Mouse (Mus musculus): ENCODE measurements around the gene Sdr9c7. TPM values are rescaled to one million over a fixed set of nuclear protein-coding genes. Genes with fewer than 3 reads are reported as not detected.
A peak's percentile ranks its signal among the peaks of the same experiment; 100 is the strongest.

Gene Sdr9c7
- polyA plus RNA-seq, 1 experiment from 2014 or later: not detected

DNA sequence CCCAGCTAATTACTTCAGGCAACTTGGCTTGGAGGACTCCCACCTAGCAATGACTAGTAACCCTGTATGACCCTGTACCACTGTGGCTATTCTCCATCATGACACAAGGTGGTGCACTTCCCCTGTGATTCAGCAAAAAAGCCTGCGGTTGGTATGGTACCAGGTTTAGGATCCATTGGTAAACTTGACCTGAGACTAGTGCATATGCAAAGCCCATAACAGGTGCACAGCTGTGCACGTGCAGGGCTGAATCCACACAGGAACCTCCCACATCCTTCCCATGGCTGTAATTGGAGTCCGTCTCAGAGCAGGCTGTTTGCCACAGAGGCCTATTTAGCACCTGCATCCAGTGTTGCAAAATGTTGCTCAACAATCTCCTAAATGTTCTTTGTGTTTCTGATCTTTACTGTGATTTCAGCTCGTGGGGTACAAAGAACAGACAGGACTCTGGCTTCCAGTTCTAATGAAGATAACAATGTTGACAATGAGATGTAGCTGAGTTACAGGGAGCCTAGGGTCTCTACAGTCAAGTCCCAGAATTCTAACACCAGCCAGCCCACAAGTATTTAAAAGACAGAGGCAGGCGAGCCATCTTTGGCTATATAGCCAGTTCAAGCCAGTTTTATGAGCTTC lies 47.2 kb downstream of the Sdr9c7 start:
- Histone ChIP-seq H3K9me3 (replicated peaks) (no peaks in the 10 kb centered on the region), H3K27me3 (replicated peaks) (0 out of 2 replicates have a peak, but pooled peaks cover under 1% of the 10 kb centered on the region), H3K9ac (no peak overlapping the region), H3K4me1 (no peaks in the 10 kb centered on the region), H3K36me3 (no peaks in the 10 kb centered on the region), H3K27ac (no peak overlapping the region), H3K4me3 (no peak overlapping the region), H3K4me2 (no peak overlapping the region)
- ATAC-seq: peak; percentile 55
- WGBS (ENCODE audit: insufficient replicate concordance): 35% methylated on average over 5 of the region's 5 CpGs

DNA sequence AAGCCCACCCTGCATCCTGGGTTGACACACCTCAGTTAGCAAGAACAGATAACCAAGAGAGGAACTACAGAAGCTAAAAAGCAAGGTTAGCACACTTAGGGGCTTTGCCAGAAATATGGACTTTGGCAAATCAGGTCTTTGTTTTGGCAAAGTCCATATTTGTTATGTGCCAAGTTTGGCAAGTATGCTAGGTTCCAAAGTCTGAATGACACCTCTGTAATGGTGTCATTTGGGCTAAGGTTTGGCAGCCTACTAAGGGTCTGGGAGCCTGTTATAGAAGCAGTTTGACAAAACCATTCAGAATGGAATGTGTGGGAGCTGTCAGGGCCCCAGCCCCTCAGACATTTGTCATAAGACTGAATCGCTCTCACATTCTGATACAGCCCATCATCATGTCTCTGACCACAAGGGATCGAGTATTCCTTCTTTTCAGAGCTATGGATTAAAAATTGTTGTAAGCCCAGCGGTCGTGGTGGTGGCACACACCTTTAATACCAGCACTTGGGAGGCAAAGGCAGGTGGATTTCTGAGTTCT lies 51.3 kb downstream of the Sdr9c7 start:
- Histone ChIP-seq H3K9ac (0 out of 2 replicates have a peak overlapping the region, but pooled peaks have one; percentile 27), H3K27ac (no peak overlapping the region), H3K27me3 (replicated peaks) (0 out of 2 replicates have a peak, but pooled peaks cover 4% of the 10 kb centered on the region), H3K36me3 (no peaks in the 10 kb centered on the region), H3K4me3 (no peak overlapping the region), H3K4me2 (no peak overlapping the region), H3K4me1 (no peaks in the 10 kb centered on the region), H3K9me3 (replicated peaks) (no peaks in the 10 kb centered on the region)
- no peak for ATAC-seq
- 58% methylated on average over 4 of the region's 4 CpGs for WGBS (ENCODE audit: insufficient replicate concordance)

DNA sequence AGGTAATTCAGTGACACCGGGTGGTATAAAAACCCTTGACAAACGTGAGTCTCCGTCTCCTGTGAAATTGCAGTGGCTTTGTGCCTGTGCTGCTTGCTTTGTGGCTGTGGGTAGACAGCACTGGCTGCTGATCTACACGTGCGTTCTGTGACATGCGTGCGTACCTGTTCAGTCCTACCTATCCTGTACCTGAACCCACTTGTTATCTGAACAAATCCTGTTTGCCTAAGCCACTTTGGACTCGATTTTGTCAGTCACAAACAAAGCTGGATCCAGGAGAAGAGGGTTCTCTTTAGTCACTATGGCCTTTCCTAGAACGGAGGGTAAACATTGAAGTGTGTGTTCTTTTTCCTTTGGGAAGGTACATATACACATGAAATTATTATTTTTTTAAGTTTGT lies 53.1 kb downstream of the Sdr9c7 start:
- 69% methylated on average over 9 of the region's 9 CpGs for WGBS (ENCODE audit: insufficient replicate concordance)
- H3K9ac ChIP-seq: no peak overlapping the region
- H3K27me3 ChIP-seq (replicated peaks): 0 out of 2 replicates have a peak, but pooled peaks cover 4% of the 10 kb centered on the region
- no peak for ATAC-seq
- H3K4me3 ChIP-seq: no peak overlapping the region
- H3K36me3 ChIP-seq: no peaks in the 10 kb centered on the region
- H3K4me1 ChIP-seq: no peaks in the 10 kb centered on the region
- H3K9me3 ChIP-seq (replicated peaks): no peaks in the 10 kb centered on the region
- H3K4me2 ChIP-seq: no peak overlapping the region
- H3K27ac ChIP-seq: no peak overlapping the region

DNA sequence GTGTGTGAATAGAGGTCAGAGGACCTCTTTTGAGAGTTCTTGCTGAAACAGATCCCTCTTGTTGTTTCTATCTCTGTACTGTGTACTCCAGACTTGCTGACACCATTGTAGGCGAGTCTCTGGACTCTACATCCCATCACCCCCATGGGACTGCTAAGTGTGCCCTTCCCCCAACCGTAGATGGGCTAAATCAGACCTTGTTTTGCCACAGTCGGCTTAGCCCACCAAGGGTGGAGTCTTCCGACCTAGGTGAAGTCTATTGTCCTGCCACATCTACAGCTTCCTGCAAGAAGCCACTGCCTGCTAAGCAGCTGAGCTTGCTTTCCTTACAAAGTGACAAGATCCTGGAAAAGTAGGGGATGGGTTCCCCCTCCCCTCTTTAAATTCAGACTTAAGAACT lies 53.5 kb downstream of the Sdr9c7 start:
- H3K9ac ChIP-seq: no peak overlapping the region
- H3K27me3 ChIP-seq (replicated peaks): 0 out of 2 replicates have a peak, but pooled peaks cover 4% of the 10 kb centered on the region
- no peaks in the 10 kb centered on the region for H3K36me3 ChIP-seq
- no peak overlapping the region for H3K4me3 ChIP-seq
- no peaks in the 10 kb centered on the region for H3K4me1 ChIP-seq
- H3K27ac ChIP-seq: no peak overlapping the region
- H3K9me3 ChIP-seq (replicated peaks): no peaks in the 10 kb centered on the region
- WGBS (ENCODE audit: insufficient replicate concordance): 47% methylated on average over 4 of the region's 4 CpGs
- no peak overlapping the region for H3K4me2 ChIP-seq
- ATAC-seq: no peak

DNA sequence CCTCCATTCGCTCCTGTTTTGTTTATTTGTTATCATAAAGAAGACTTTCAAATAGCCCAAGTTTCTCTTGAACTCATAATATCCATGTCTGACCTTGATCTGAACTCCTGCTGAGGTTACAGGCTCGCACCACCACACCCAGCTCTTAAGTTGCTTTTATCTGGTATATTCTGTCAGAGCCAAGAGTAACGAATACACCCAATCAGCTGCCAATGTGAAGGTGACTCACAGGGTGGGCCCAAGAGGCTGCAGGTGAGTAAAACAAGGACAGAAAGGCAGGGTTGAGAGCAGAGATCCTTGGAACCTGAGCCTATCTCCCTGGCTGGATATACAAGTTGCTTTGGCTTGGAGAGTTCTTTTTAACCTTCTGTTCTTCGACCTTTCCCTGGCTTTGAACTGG lies 56.7 kb downstream of the Sdr9c7 start:
- no peak overlapping the region for H3K27ac ChIP-seq
- no peak for ATAC-seq
- H3K4me2 ChIP-seq: no peak overlapping the region
- no peaks in the 10 kb centered on the region for H3K9me3 ChIP-seq (replicated peaks)
- H3K9ac ChIP-seq: no peak overlapping the region
- H3K27me3 ChIP-seq (replicated peaks): 0 out of 2 replicates have a peak, but pooled peaks cover 4% of the 10 kb centered on the region
- no peaks in the 10 kb centered on the region for H3K36me3 ChIP-seq
- 47% methylated on average over 4 of the region's 4 CpGs for WGBS (ENCODE audit: insufficient replicate concordance)
- no peaks in the 10 kb centered on the region for H3K4me1 ChIP-seq
- no peak overlapping the region for H3K4me3 ChIP-seq

DNA sequence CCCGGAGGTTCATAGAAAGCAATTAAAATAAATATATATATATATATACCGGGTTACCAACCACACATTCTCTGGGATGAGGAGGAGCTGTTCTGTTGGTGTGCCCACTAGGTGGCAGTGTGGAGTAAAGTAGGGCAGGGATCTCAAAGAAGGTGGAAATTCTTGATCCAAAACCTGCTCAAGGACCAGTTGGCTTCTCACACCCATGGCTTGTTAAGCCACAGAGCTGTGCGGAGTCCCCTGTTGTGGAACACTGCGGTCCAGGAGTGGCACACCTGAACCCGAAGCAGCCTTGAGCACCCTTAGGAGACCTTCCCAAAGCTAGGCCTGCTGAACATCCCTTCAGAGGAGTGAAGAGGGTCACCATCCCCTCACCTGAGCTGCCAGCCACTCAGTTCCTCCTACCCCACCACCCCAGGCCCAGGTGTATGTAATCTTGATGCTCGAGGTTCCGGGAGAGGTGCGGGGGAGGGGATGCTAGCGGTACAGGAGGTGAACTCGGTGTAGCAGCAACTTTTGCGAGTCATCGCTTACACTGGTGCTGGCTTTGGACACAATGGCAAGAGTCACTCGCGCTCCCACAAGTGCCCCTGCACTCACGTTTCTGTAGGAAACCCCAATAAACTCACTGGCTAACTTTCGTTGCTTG lies 58.0 kb downstream of the Sdr9c7 start:
- Histone ChIP-seq H3K4me1 (no peaks in the 10 kb centered on the region), H3K4me2 (no peak overlapping the region), H3K27me3 (replicated peaks) (no peaks in the 10 kb centered on the region), H3K9ac (no peak overlapping the region), H3K27ac (no peak overlapping the region), H3K4me3 (no peak overlapping the region), H3K36me3 (no peaks in the 10 kb centered on the region), H3K9me3 (replicated peaks) (no peaks in the 10 kb centered on the region)
- WGBS (ENCODE audit: insufficient replicate concordance): 47% methylated on average over 16 of the region's 16 CpGs
- peak; percentile 13; the same call in 1 of the 2 replicates for ATAC-seq

DNA sequence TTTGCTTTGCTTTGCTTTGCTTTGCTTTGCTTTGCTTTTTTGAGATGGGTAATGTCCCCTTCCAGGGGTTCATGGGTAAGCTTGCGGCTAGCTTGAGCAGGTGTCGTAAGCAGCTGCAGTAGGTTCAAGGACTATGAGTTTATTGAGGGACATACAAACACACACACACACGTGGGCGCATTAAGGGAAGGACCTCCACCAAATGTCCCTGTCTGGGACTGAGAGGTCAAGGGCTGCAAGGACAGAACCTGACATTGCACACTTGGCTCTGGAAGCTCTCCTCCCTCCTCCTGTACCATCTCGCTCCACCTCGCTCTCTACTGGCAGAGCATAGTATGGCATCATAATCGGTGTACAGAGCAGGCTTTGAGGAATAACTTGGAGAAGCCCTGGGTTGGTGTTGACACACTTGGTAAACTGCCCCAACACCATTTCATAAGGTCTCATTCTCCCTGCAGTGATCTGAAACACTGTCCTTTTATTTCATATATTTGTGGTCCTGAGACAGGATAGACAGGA lies 60.9 kb downstream of the Sdr9c7 start:
- H3K4me1 ChIP-seq: no peaks in the 10 kb centered on the region
- no peaks in the 10 kb centered on the region for H3K27me3 ChIP-seq (replicated peaks)
- 81% methylated on average over 7 of the region's 7 CpGs for WGBS (ENCODE audit: insufficient replicate concordance)
- no peak for ATAC-seq
- no peak overlapping the region for H3K4me3 ChIP-seq
- H3K27ac ChIP-seq: no peak overlapping the region
- H3K4me2 ChIP-seq: no peak overlapping the region
- H3K9me3 ChIP-seq (replicated peaks): no peaks in the 10 kb centered on the region
- no peak overlapping the region for H3K9ac ChIP-seq
- no peaks in the 10 kb centered on the region for H3K36me3 ChIP-seq

Other genes starting within 250 kb of the Sdr9c7 start
- 7.0 and 8.0 TPM in 2 replicates for gene Nemp1, start 231.6 kb upstream of the Sdr9c7 start, polyA plus RNA-seq (2016; fragmentation: Nextera tagmentation; extraction: Ambion mirVana)
- 2.6 and 3.4 TPM in 2 replicates for gene Nab2, start 229.9 kb upstream of the Sdr9c7 start, polyA plus RNA-seq (2016; fragmentation: Nextera tagmentation; extraction: Ambion mirVana)
- gene Myo1a, start 193.3 kb upstream of the Sdr9c7 start, polyA plus RNA-seq (2016; fragmentation: Nextera tagmentation; extraction: Ambion mirVana): 0.06 and 0.13 TPM in 2 replicates
- gene Tac2, start 174.0 kb upstream of the Sdr9c7 start, polyA plus RNA-seq (2016; fragmentation: Nextera tagmentation; extraction: Ambion mirVana): 8.6 and 14.1 TPM in 2 replicates
- 1.3 and 1.4 TPM in 2 replicates for gene Zbtb39, start 159.0 kb upstream of the Sdr9c7 start, polyA plus RNA-seq (2016; fragmentation: Nextera tagmentation; extraction: Ambion mirVana)
- gene Gpr182, start 146.8 kb upstream of the Sdr9c7 start, polyA plus RNA-seq (2016; fragmentation: Nextera tagmentation; extraction: Ambion mirVana): 10.3 and 11.2 TPM in 2 replicates
- gene Rdh1, start 138.8 kb upstream of the Sdr9c7 start, polyA plus RNA-seq (2016; fragmentation: Nextera tagmentation; extraction: Ambion mirVana): 0.22 and 0.30 TPM in 2 replicates
- 0.11 and 0.18 TPM in 2 replicates for gene Rdh16f1, start 138.7 kb upstream of the Sdr9c7 start, polyA plus RNA-seq (2016; fragmentation: Nextera tagmentation; extraction: Ambion mirVana)
- gene Rdh9, start 122.1 kb upstream of the Sdr9c7 start, polyA plus RNA-seq (2016; fragmentation: Nextera tagmentation; extraction: Ambion mirVana): not detected in 2 replicates
- gene Rdh16, start 97.4 kb upstream of the Sdr9c7 start, polyA plus RNA-seq (2016; fragmentation: Nextera tagmentation; extraction: Ambion mirVana): not detected in 2 replicates
- gene Rdh19, start 48.6 kb upstream of the Sdr9c7 start, polyA plus RNA-seq (2016; fragmentation: Nextera tagmentation; extraction: Ambion mirVana): not detected in 2 replicates
- not detected in 2 replicates for gene Rdh16f2, start 32.0 kb upstream of the Sdr9c7 start, polyA plus RNA-seq (2016; fragmentation: Nextera tagmentation; extraction: Ambion mirVana)
- gene Rdh7, start 9.7 kb upstream of the Sdr9c7 start, polyA plus RNA-seq (2016; fragmentation: Nextera tagmentation; extraction: Ambion mirVana): 0.07 TPM in 1 of 2 replicates, not detected in the other
- gene Hsd17b6, start 109.1 kb downstream of the Sdr9c7 start, polyA plus RNA-seq (2016; fragmentation: Nextera tagmentation; extraction: Ambion mirVana): 0.17 TPM in 1 of 2 replicates, not detected in the other
- gene Prim1, start 116.7 kb downstream of the Sdr9c7 start, polyA plus RNA-seq (2016; fragmentation: Nextera tagmentation; extraction: Ambion mirVana): 88.9 and 93.3 TPM in 2 replicates
- 666 and 682 TPM in 2 replicates for gene Naca, start 137.1 kb downstream of the Sdr9c7 start, polyA plus RNA-seq (2016; fragmentation: Nextera tagmentation; extraction: Ambion mirVana)
- gene Ptges3, start 160.4 kb downstream of the Sdr9c7 start, polyA plus RNA-seq (2016; fragmentation: Nextera tagmentation; extraction: Ambion mirVana): 406 and 407 TPM in 2 replicates
- gene Atp5b, start 184.8 kb downstream of the Sdr9c7 start, polyA plus RNA-seq (2016; fragmentation: Nextera tagmentation; extraction: Ambion mirVana): 2,130 and 2,180 TPM in 2 replicates
- 8.0 and 8.6 TPM in 2 replicates for gene Baz2a, start 193.1 kb downstream of the Sdr9c7 start, polyA plus RNA-seq (2016; fragmentation: Nextera tagmentation; extraction: Ambion mirVana)